Mouse (Mus musculus) C2C12 (cell line): ENCODE measurements around the gene Atrip. TPM values are rescaled to one million over a fixed set of nuclear protein-coding genes. Genes with fewer than 3 reads are reported as not detected.

ENCODE experiments used
- H3K27me3 ChIP-seq: one replicate; pipeline ENCODE4 v1.6.1; 2011; ENCODE audit not compliant: control insufficient read depth, insufficient read depth, insufficient read length
- H3K36me3 ChIP-seq: one replicate; pipeline ENCODE4 v1.6.1; 2011; ENCODE audit not compliant: control insufficient read depth, insufficient read depth
- H3K4me3 ChIP-seq: one replicate; pipeline ENCODE4 v1.5.1; 2011; ENCODE audit warnings: mild to moderate bottlenecking, control low read depth; ENCODE audit not compliant: poor library complexity, insufficient read depth, severe bottlenecking
- H3K79me2 ChIP-seq: one replicate; pipeline ENCODE4 v1.6.1; 2011; ENCODE audit not compliant: control insufficient read depth, insufficient read depth
- H3K79me3 ChIP-seq: one replicate; pipeline ENCODE4 v1.6.1; 2011; ENCODE audit warnings: low read depth, control low read depth
- H3ac ChIP-seq: one replicate; pipeline ENCODE3; 2011; ENCODE audit warnings: low read depth; ENCODE audit not compliant: control insufficient read depth, insufficient read length
- CEBPB ChIP-seq: IDR thresholded peaks from one replicate; pipeline ENCODE4 v1.6.1; 2011; ENCODE audit warnings: low read depth, mild to moderate bottlenecking, control low read depth, moderate library complexity
- CTCF ChIP-seq: IDR thresholded peaks from one replicate; pipeline ENCODE4 v1.5.1; 2011; ENCODE audit not compliant: control insufficient read depth, insufficient read depth, insufficient read length
- FOSL1 ChIP-seq: IDR thresholded peaks from one replicate; pipeline ENCODE4 v1.8.0; 2011; ENCODE audit warnings: mild to moderate bottlenecking, low read length; ENCODE audit not compliant: poor library complexity, insufficient read depth, severe bottlenecking
- MAX ChIP-seq: IDR thresholded peaks from one replicate; pipeline ENCODE4 v1.6.1; 2011; ENCODE audit warnings: mild to moderate bottlenecking, control low read depth
- MYOD1 ChIP-seq: IDR thresholded peaks from one replicate; pipeline ENCODE4 v1.6.1; 2011; ENCODE audit warnings: low read depth; ENCODE audit not compliant: control insufficient read depth, insufficient read length
- MYOG ChIP-seq: IDR thresholded peaks from one replicate; pipeline ENCODE4 v1.6.1; 2011; ENCODE audit not compliant: control insufficient read depth, insufficient read length; ENCODE audit errors: extremely low read depth
- USF1 ChIP-seq: IDR thresholded peaks from one replicate; pipeline ENCODE4 v1.6.1; 2011; ENCODE audit warnings: low read depth, mild to moderate bottlenecking, control low read depth, moderate library complexity
- polyA plus RNA-seq: library from polyadenylated mRNA; unstranded; fragments of >200 nt; fragmentation: generic; extraction: Trizol; gene quantifications from one replicate; pipeline ENCODE4 v1.2.1, GENCODE M21; 2012; ENCODE audit warnings: missing spikeins

Atrip gene
- polyA plus RNA-seq, 1 experiment: 11.4 TPM

- Histone ChIP-seq H3K36me3 (peaks cover 8% of the 10 kb centered on the region), H3K27me3 (no peaks in the 10 kb centered on the region), H3K4me3 (no peak overlapping the region), H3K79me2 (no peaks in the 10 kb centered on the region), H3K79me3 (no peaks in the 10 kb centered on the region), H3ac (no peak overlapping the region)
- TF ChIP-seq CTCF (no peak), FOSL1 (no peak)
These were observed 24.6 kb downstream of the Atrip start for GRCm38 (mm10) chr9:109049316-109049715.

DNA sequence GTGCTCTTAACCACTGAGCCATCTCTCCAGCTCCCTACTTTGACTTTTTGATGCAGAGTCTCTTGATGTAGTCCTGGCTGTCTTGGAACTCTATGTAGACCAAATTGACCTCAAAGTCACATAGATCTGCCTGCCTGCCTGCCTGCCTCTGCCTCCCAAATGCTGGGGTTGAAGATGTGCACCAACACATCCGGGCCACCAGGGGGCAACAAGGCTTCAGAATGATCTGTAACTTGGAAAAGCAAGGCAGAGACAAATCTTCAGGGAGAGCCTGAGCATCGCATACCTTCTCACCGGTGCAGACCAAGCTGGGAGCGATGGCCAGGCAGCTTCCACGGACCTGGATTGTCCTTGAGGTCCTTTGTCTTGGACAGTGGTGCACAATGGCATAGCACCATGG lies 27.6 kb downstream of the Atrip start:
- Histone ChIP-seq H3K79me3 (no peaks in the 10 kb centered on the region), H3K79me2 (peaks cover 4% of the 10 kb centered on the region), H3K36me3 (peaks cover 8% of the 10 kb centered on the region), H3K4me3 (no peak overlapping the region), H3ac (no peak overlapping the region), H3K27me3 (no peaks in the 10 kb centered on the region)
- TF ChIP-seq MYOG (no peak), MAX (no peak), CEBPB (no peak), CTCF (no peak), FOSL1 (no peak), MYOD1 (no peak)

DNA sequence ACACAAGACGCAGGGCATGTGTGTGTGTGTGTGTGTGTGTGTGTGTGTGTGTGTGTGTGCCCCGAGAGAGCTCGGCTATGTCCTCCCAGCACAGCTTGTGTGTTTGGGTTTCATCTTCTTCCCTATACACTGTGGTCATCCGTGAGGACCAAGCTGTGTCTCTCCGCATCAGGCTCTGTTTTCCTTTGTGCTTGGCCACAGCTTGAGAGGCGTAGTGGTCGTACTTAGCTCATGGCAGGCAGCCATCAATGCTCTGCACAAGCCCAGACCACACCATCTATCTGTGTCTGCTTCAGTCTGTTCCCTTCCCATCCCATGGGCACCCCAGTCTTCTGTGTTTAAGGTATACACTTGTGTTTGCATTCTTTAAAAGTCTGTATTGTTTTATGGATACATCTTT lies 32.6 kb downstream of the Atrip start:
- H3K79me2 ChIP-seq: peaks cover 33% of the 10 kb centered on the region
- no peak overlapping the region for H3ac ChIP-seq
- H3K36me3 ChIP-seq: no peaks in the 10 kb centered on the region
- no peak for TF ChIP-seq MYOG
- TF ChIP-seq MYOD1: no peak
- TF ChIP-seq CEBPB: no peak
- TF ChIP-seq MAX: no peak
- TF ChIP-seq FOSL1: no peak
- TF ChIP-seq CTCF: no peak
- TF ChIP-seq USF1: no peak
- H3K4me3 ChIP-seq: no peak overlapping the region
- peaks cover 5% of the 10 kb centered on the region for H3K79me3 ChIP-seq
- no peaks in the 10 kb centered on the region for H3K27me3 ChIP-seq

DNA sequence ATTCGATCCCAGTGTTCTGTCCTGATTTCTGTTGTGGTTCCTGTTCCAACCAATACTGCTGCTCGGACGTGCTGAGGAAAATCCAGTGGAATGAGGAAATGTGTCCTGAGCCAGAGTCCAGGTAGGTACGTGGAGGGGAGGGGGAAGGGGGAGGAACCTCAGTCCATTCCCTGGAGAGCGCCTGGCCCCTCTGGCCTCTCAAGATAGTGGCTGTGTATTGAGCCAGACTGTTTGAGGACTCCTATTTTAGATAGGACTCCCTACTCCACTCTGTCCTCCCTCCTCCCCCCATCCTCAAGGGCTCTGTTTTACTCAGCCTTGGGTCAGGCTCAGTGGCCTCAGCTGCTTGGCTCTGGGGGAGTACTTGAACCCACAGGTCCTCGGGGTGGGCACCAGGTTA lies 33.0 kb downstream of the Atrip start:
- H3K79me3 ChIP-seq: peaks cover 5% of the 10 kb centered on the region
- TF ChIP-seq MYOG (no peak), MAX (no peak), CTCF (no peak), CEBPB (no peak), MYOD1 (no peak), FOSL1 (no peak), USF1 (no peak)
- H3K36me3 ChIP-seq: no peaks in the 10 kb centered on the region
- no peak overlapping the region for H3ac ChIP-seq
- H3K79me2 ChIP-seq: peaks cover 33% of the 10 kb centered on the region
- H3K4me3 ChIP-seq: no peak overlapping the region
- no peaks in the 10 kb centered on the region for H3K27me3 ChIP-seq

GRCm38 (mm10) chr9:109040216-109040615 lies 33.7 kb downstream of the Atrip start:
- TF ChIP-seq CEBPB (no peak), MAX (no peak), MYOG (no peak), USF1 (no peak), FOSL1 (no peak), MYOD1 (no peak), CTCF (no peak)
- no peaks in the 10 kb centered on the region for H3K36me3 ChIP-seq
- H3ac ChIP-seq: no peak overlapping the region
- H3K27me3 ChIP-seq: no peaks in the 10 kb centered on the region
- H3K4me3 ChIP-seq: no peak overlapping the region
- H3K79me2 ChIP-seq: peaks cover 33% of the 10 kb centered on the region
- H3K79me3 ChIP-seq: peaks cover 5% of the 10 kb centered on the region

DNA sequence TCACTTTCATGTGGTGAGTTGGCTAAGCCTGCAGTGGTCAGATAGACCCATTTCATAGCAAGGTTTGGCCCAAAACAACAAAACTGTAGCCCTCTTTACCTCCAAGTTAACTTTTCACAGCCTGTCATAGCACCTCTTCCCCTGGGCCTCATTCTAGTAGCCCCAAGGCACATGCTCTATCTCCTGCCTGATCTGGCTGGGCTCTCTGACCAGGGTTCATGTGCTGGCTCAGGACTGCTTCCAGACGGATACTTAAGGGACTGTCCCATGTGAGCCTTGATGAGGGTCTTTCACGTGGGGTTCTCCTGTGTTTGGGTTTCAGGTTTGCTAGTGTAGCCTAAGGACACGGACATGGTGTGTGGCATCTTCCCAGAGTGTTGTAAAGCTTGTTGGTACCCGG lies 34.2 kb downstream of the Atrip start:
- TF ChIP-seq CTCF (no peak), USF1 (no peak), FOSL1 (no peak), MYOD1 (no peak), MYOG (no peak), CEBPB (no peak), MAX (no peak)
- no peak overlapping the region for H3ac ChIP-seq
- no peak overlapping the region for H3K4me3 ChIP-seq

More for the DNA sequence above, 34.2 kb downstream of the Atrip start:
- H3K79me3 ChIP-seq: peaks cover 5% of the 10 kb centered on the region
- no peaks in the 10 kb centered on the region for H3K36me3 ChIP-seq
- peaks cover 33% of the 10 kb centered on the region for H3K79me2 ChIP-seq
- no peaks in the 10 kb centered on the region for H3K27me3 ChIP-seq
